Mouse (Mus musculus): ENCODE measurements around the gene Pcsk1. TPM values are rescaled to one million over a fixed set of nuclear protein-coding genes. Genes with fewer than 3 reads are reported as not detected.

Gene Pcsk1
- polyA plus RNA-seq (2015; fragmentation: Nextera tagmentation; extraction: Ambion mirVana): 0.60 and 0.63 TPM in 2 replicates

DNA sequence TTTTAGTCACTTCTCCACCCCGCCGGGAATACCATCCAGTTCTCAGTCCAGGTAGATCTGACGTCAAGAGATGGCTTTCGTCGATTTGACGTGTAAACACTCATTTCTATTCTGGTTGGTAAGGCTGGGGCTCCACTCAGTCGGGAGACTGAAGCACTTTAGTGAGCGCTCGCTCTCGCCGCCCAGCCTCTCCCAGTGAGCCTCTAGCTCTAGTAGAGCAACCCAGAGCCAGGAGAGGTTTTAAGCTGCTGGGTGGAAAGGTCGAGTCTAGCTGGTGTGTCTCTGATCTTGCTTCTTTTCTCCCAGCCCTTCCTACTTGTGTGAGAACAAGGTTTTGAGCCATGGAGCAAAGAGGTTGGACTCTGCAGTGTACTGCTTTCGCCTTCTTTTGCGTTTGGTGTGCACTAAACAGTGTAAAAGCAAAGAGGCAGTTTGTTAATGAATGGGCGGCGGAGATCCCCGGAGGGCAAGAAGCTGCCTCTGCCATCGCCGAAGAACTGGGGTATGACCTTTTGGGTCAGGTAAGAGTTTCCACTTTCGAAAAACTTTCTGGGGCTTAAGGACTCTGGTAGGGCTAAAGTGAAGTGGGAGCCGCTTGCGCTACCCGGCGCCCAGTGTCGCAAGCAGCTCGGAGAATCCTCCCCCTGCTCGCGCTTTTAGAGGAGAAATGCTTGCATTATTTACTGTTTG, at the start of gene Pcsk1:
Pcsk1 (plus strand) TSS at position 106 of the 690 bp plus-strand sequence.
- DNase-seq (ENCODE audit: low spot score) (peak; percentile 8), ATAC-seq (no peak)
- no peaks in the 10 kb centered on the region for H3K4me1 ChIP-seq (ENCODE audit: insufficient read depth, low read depth, low read length)
- H3K27me3 ChIP-seq (replicated peaks; ENCODE audit: insufficient read depth, low read length): 0 out of 2 replicates have a peak, but pooled peaks cover 4% of the 10 kb centered on the region
- no peak within 1 kb of the TSS for H3K9ac ChIP-seq (replicated peaks; ENCODE audit: low read depth)
- TF ChIP-seq CTCF (IDR thresholded peaks at IDR 0.05) (no peak), EP300 (IDR thresholded peaks at IDR 0.05) (no peak)
- H3K27ac ChIP-seq (ENCODE audit: low read length): no peak within 1 kb of the TSS
- peak within 1 kb of the TSS; percentile 25; the same call in 1 of the 2 replicates for H3K4me3 ChIP-seq (ENCODE audit: low read depth, low read length)
- H3K36me3 ChIP-seq (ENCODE audit: insufficient read depth, low read length): no peaks in the 10 kb centered on the region
- H3K4me2 ChIP-seq (replicated peaks; ENCODE audit: low read depth, low read length): peak within 1 kb of the TSS; percentile 44
- 2% methylated on average over 28 of the region's 28 CpGs for WGBS
- H3K9me3 ChIP-seq (ENCODE audit: low read length): no peaks in the 10 kb centered on the region

DNA sequence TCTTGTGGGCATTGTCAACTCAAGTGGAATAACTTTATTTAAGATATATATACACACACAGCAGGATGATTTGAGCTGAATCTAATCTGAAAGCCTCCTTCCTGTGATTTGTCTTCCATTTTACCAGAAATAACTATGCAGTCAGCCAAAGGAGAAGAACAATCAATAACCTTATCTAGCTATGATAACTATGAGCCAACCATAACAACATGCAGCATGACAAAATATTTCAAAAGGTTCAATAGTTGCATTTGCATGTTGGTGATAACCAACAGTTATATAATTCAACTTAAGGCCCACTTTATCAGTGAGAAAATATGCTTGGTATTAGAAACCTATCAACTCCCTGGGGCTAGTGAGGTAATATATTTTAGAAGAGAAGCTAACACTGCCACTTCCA, 30.8 kb upstream of the Pcsk1 start:
- TF ChIP-seq CTCF (IDR thresholded peaks at IDR 0.05) (no peak), EP300 (IDR thresholded peaks at IDR 0.05) (no peak)
- Histone ChIP-seq H3K36me3 (ENCODE audit: insufficient read depth, low read length) (no peaks in the 10 kb centered on the region), H3K4me3 (ENCODE audit: low read depth, low read length) (no peak overlapping the region), H3K9me3 (ENCODE audit: low read length) (no peaks in the 10 kb centered on the region), H3K27me3 (replicated peaks; ENCODE audit: insufficient read depth, low read length) (no peaks in the 10 kb centered on the region), H3K27ac (ENCODE audit: low read length) (no peak overlapping the region), H3K4me2 (replicated peaks; ENCODE audit: low read depth, low read length) (no peak overlapping the region), H3K4me1 (ENCODE audit: insufficient read depth, low read depth, low read length) (no peaks in the 10 kb centered on the region), H3K9ac (replicated peaks; ENCODE audit: low read depth) (no peak overlapping the region)
- ATAC-seq (no peak), DNase-seq (ENCODE audit: low spot score) (no peak)

DNA sequence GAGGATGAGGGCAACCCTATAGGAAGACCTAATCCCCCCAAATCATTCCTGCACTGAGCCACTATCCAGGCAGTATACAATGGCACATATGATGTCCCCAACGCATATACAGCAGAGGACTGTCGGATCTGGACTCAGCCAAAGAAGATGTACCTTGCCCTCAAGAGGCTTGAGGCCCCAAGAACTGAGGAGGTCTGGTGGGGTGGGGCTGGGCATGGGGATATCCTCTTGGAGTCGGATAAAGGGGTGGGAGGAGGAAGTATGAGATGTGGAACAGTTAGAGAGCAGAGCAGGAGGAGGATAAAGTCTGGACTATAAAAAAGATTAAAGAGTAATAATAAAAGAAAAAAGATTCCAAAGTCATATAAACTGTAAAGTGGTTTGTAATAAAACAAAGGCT, 25.7 kb upstream of the Pcsk1 start:
- Histone ChIP-seq H3K36me3 (ENCODE audit: insufficient read depth, low read length) (no peaks in the 10 kb centered on the region), H3K9ac (replicated peaks; ENCODE audit: low read depth) (no peak overlapping the region), H3K4me1 (ENCODE audit: insufficient read depth, low read depth, low read length) (no peaks in the 10 kb centered on the region), H3K4me3 (ENCODE audit: low read depth, low read length) (no peak overlapping the region), H3K9me3 (ENCODE audit: low read length) (no peaks in the 10 kb centered on the region), H3K27me3 (replicated peaks; ENCODE audit: insufficient read depth, low read length) (no peaks in the 10 kb centered on the region), H3K27ac (ENCODE audit: low read length) (no peak overlapping the region), H3K4me2 (replicated peaks; ENCODE audit: low read depth, low read length) (no peak overlapping the region)
- DNase-seq (ENCODE audit: low spot score) (no peak), ATAC-seq (no peak)
- TF ChIP-seq EP300 (IDR thresholded peaks at IDR 0.05) (no peak), CTCF (IDR thresholded peaks at IDR 0.05) (no peak)
- WGBS: 66% methylated on average over 3 of the region's 3 CpGs

DNA sequence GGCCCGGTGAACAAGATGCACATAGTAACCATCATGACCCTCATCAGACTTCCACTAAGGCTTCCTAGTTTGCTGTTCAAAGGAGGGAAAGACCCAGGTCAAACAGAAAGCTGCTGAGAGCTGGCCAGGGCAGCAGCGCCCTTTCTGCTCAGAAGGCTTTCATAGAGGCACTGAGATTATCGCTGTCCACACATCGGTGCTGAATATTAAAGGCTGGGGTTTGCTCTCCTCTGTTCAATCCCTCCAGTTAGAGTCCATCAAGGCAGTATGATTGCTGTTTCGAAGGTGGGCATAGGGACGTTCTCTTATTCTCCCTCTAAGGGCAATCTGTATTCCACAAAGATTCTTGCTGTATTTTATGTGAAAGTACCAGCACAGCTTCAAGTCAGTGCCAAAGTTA, 1.0 kb upstream of the Pcsk1 start:
- no peaks in the 10 kb centered on the region for H3K36me3 ChIP-seq (ENCODE audit: insufficient read depth, low read length)
- 0 out of 2 replicates have a peak, but pooled peaks cover 4% of the 10 kb centered on the region for H3K27me3 ChIP-seq (replicated peaks; ENCODE audit: insufficient read depth, low read length)
- no peak overlapping the region for H3K9ac ChIP-seq (replicated peaks; ENCODE audit: low read depth)
- no peak overlapping the region for H3K4me3 ChIP-seq (ENCODE audit: low read depth, low read length)
- ATAC-seq (no peak), DNase-seq (ENCODE audit: low spot score) (peak; percentile 53)
- H3K4me1 ChIP-seq (ENCODE audit: insufficient read depth, low read depth, low read length): no peaks in the 10 kb centered on the region
- H3K9me3 ChIP-seq (ENCODE audit: low read length): no peaks in the 10 kb centered on the region
- H3K4me2 ChIP-seq (replicated peaks; ENCODE audit: low read depth, low read length): no peak overlapping the region
- H3K27ac ChIP-seq (ENCODE audit: low read length): no peak overlapping the region
- TF ChIP-seq EP300 (IDR thresholded peaks at IDR 0.05) (no peak), CTCF (IDR thresholded peaks at IDR 0.05) (no peak)
- WGBS: 19% methylated on average over 6 of the region's 6 CpGs

DNA sequence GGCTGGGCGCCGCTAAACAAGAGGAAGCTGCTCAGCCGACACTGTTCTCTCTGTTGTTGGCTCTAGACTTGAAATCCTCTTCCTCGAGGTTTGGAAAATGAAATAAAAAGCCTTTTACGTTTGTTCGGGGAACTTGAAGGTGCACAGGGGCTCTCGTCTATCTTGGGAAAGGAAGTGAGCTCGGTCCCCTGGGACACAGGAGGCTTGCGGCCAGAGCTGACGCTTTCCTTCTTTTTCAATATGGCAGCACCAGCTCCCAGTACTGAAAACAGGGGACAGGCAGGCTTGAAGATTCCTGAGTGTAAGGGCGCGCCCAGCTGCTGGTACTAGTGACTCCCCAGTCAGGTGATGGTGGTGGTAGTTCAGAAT, 769 bp downstream of the Pcsk1 start:
- no peak for TF ChIP-seq EP300 (IDR thresholded peaks at IDR 0.05)
- TF ChIP-seq CTCF (IDR thresholded peaks at IDR 0.05): no peak
- H3K27ac ChIP-seq (ENCODE audit: low read length): no peak overlapping the region
- H3K36me3 ChIP-seq (ENCODE audit: insufficient read depth, low read length): no peaks in the 10 kb centered on the region
- H3K4me3 ChIP-seq (ENCODE audit: low read depth, low read length): peak overlapping the region; percentile 25; the same call in 1 of the 2 replicates
- DNase-seq (ENCODE audit: low spot score): no peak
- H3K27me3 ChIP-seq (replicated peaks; ENCODE audit: insufficient read depth, low read length): 0 out of 2 replicates have a peak, but pooled peaks cover 4% of the 10 kb centered on the region
- no peaks in the 10 kb centered on the region for H3K9me3 ChIP-seq (ENCODE audit: low read length)
- no peak for ATAC-seq
- 1% methylated on average over 12 of the region's 12 CpGs for WGBS
- H3K9ac ChIP-seq (replicated peaks; ENCODE audit: low read depth): no peak overlapping the region
- peak overlapping the region; percentile 44 for H3K4me2 ChIP-seq (replicated peaks; ENCODE audit: low read depth, low read length)
- no peaks in the 10 kb centered on the region for H3K4me1 ChIP-seq (ENCODE audit: insufficient read depth, low read depth, low read length)

DNA sequence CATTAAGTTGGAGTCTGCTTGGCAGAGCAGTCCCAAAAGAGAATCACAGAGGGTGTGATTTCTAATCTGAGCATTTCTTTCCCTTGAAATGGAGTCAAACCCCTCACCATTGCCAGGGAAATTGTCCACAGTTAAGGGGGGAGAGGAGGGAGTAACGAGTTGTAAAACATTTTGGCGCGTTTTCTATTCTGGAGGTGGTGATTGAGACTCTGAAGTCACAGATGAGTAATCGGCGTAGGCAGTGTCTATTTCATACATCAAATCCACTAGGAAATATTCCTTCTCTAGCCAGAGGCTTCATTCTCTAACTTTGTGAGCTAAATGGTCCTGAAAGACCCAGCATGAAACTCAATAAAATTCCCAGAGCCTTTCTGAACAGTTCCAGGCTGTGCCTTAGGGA, 1.4 kb downstream of the Pcsk1 start:
- ATAC-seq (no peak), DNase-seq (ENCODE audit: low spot score) (no peak)
- Histone ChIP-seq H3K27me3 (replicated peaks; ENCODE audit: insufficient read depth, low read length) (0 out of 2 replicates have a peak, but pooled peaks cover 4% of the 10 kb centered on the region), H3K36me3 (ENCODE audit: insufficient read depth, low read length) (no peaks in the 10 kb centered on the region), H3K9me3 (ENCODE audit: low read length) (no peaks in the 10 kb centered on the region), H3K27ac (ENCODE audit: low read length) (no peak overlapping the region), H3K4me1 (ENCODE audit: insufficient read depth, low read depth, low read length) (no peaks in the 10 kb centered on the region), H3K4me2 (replicated peaks; ENCODE audit: low read depth, low read length) (no peak overlapping the region), H3K4me3 (ENCODE audit: low read depth, low read length) (no peak overlapping the region), H3K9ac (replicated peaks; ENCODE audit: low read depth) (no peak overlapping the region)
- WGBS: 69% methylated on average over 5 of the region's 5 CpGs
- no peak for TF ChIP-seq EP300 (IDR thresholded peaks at IDR 0.05)
- TF ChIP-seq CTCF (IDR thresholded peaks at IDR 0.05): no peak
